Mouse (Mus musculus) midbrain, postnatal 0 days (tissue): Measurements from ENCODE around the gene Elobl. TPM values are rescaled to one million over a fixed set of nuclear protein-coding genes. Genes with fewer than 3 reads are reported as not detected.

Experiments
- ATAC-seq: fragments of 200-750 bp; cut with Nextera tagmentation; 2 replicates; pipeline ENCODE4 v1.8.0; 2017; ENCODE audit warnings: moderate number of reproducible peaks, mild to moderate bottlenecking, moderate TSS enrichment, moderate library complexity; ENCODE audit not compliant: low FRiP score
- DNase-seq: peaks from one replicate; pipeline ENCODE4 v3.0.0-alpha.2; 2015; ENCODE audit warnings: low spot score
- H3K27ac ChIP-seq: fragments of 300-500 bp; sonication (generic); 2 replicates; pipeline ENCODE4 v1.5.1; 2014; ENCODE audit warnings: low read depth, mild to moderate bottlenecking, low read length, mixed read lengths
- H3K27me3 ChIP-seq: fragments of 300-500 bp; sonication (generic); 2 replicates; pipeline ENCODE4 v1.6.1; 2014; ENCODE audit warnings: low read length, control low read depth, mixed read lengths; ENCODE audit not compliant: insufficient read depth
- H3K36me3 ChIP-seq: fragments of 300-500 bp; sonication (generic); 2 replicates; pipeline ENCODE4 v1.6.1; 2014; ENCODE audit warnings: low read length, control low read depth, mixed read lengths; ENCODE audit not compliant: insufficient read depth
- H3K4me1 ChIP-seq: fragments of 300-500 bp; sonication (generic); 2 replicates; pipeline ENCODE4 v1.6.1; 2014; ENCODE audit warnings: mild to moderate bottlenecking, control low read depth, antibody characterized with exemption, low read length, mixed read lengths; ENCODE audit not compliant: insufficient read depth
- H3K4me2 ChIP-seq: fragments of 300-500 bp; sonication (generic); 2 replicates; pipeline ENCODE4 v1.6.1; 2014; ENCODE audit warnings: low read depth, mild to moderate bottlenecking, low read length, mixed read lengths; ENCODE audit not compliant: poor library complexity, severe bottlenecking
- H3K4me3 ChIP-seq: fragments of 300-500 bp; sonication (generic); 2 replicates; pipeline ENCODE4 v1.5.1; 2014; ENCODE audit warnings: low read depth, mild to moderate bottlenecking, low read length, moderate library complexity
- H3K9ac ChIP-seq: fragments of 300-500 bp; sonication (generic); replicated peaks from 2 replicates; pipeline ENCODE4 v1.6.1; 2014; ENCODE audit warnings: mild to moderate bottlenecking, low read length, moderate library complexity, mixed read lengths; ENCODE audit not compliant: poor library complexity, severe bottlenecking
- H3K9me3 ChIP-seq: fragments of 300-500 bp; sonication (generic); 2 replicates; pipeline ENCODE4 v1.6.1; 2016; ENCODE audit warnings: low read length, control low read depth
- CTCF ChIP-seq: IDR thresholded peaks from 2 replicates; pipeline ENCODE4 v1.5.1; 2016; ENCODE audit warnings: antibody characterized with exemption, mild to moderate bottlenecking
- WGBS: fragments of 180-500 bp; shearing (Covaris S2); extraction: QIAGEN DNeasy Blood & Tissue Kit; methylation state at CpG from one replicate; pipeline ENCODE4 v1.1.7; 2014; 5-methylcytosine and 5-hydroxymethylcytosine counted together
- polyA plus RNA-seq: library from polyadenylated mRNA; unstranded; fragments of >200 nt; fragmentation: Nextera tagmentation; extraction: Ambion mirVana; gene quantifications from 2 replicates; pipeline ENCODE4 v1.2.1, GENCODE M21; 2015
- total RNA-seq: library from RNA; depleted of rRNA; stranded (reverse); fragments of >200 nt; gene quantifications from 2 replicates; pipeline ENCODE4 v1.2.3, GENCODE M21; 2014

Gene Elobl
- total and polyA plus RNA-seq, 2 experiments from 2014 or later, result 0.44 TPM; not detected in 1

DNA sequence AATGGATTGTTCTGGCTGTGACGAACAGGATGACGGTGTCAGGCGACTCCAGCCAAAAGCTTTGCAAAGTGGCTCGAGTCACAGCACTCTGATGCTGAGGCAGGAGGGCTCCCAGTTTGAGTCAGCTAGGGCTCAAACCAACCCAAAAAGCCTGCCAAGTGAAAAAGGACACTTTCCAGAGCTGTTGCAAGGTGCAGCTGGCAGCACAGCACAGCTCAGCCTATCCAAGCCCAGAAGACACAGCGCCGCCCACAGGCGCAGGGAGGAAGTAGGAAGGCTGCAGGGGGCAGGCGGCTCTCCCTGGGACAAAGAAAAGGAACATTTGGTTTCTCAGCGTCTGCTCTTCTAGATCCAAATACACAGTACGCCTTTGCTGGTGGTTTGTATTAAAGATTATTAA lies 19.9 kb upstream of the Elobl start:
- no peak for TF ChIP-seq CTCF
- WGBS, result 82% methylated on average over 10 of the region's 10 CpGs
- Histone ChIP-seq H3K4me3 (no peak overlapping the region), H3K27ac (no peak overlapping the region), H3K9ac (no peak overlapping the region), H3K36me3 (peaks cover 37% of the 10 kb centered on the region), H3K4me1 (no peaks in the 10 kb centered on the region), H3K9me3 (no peaks in the 10 kb centered on the region), H3K27me3 (no peaks in the 10 kb centered on the region), H3K4me2 (no peak overlapping the region)
- no peak for DNase-seq
- no peak for ATAC-seq

- H3K9ac ChIP-seq, result no peak overlapping the region
- no peaks in the 10 kb centered on the region for H3K27me3 ChIP-seq
- WGBS, result 88% methylated on average over 8 of the region's 8 CpGs
- no peak for DNase-seq
- H3K27ac ChIP-seq, result no peak overlapping the region
- H3K4me2 ChIP-seq, result no peak overlapping the region
- no peak for ATAC-seq
- no peak for TF ChIP-seq CTCF
- no peaks in the 10 kb centered on the region for H3K9me3 ChIP-seq
- no peaks in the 10 kb centered on the region for H3K4me1 ChIP-seq
- peaks cover 25% of the 10 kb centered on the region for H3K36me3 ChIP-seq
- H3K4me3 ChIP-seq, result no peak overlapping the region
Observed at GRCm38 (mm10) chr11:88981337-88981736, 14.6 kb upstream of the Elobl start.

DNA sequence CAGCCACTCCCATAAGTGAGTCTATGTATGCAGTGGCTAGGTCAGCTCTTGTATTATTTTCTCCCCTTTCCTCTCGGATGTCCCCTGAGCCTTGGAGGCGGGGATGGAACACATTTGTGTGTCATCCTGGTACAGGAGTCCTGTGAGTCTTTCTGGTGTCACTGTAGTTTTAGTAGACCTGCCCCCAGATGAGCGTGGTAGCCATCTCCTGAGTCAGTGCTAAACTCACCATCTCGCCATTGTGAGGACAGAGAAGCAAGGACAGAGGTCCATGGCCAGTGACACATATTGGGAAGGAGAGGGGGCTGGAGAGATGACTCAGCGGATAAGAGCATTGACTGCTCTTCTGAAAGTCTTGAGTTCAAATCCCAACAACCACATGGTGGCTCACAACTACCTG lies 10.5 kb upstream of the Elobl start:
- WGBS, result 95% methylated on average over 5 of the region's 5 CpGs
- no peak for ATAC-seq
- H3K9me3 ChIP-seq, result no peaks in the 10 kb centered on the region
- H3K27ac ChIP-seq, result no peak overlapping the region
- no peak overlapping the region for H3K9ac ChIP-seq
- TF ChIP-seq CTCF, result no peak
- no peak overlapping the region for H3K4me3 ChIP-seq
- H3K4me1 ChIP-seq, result peaks cover 2% of the 10 kb centered on the region; the same call in 1 of the 2 replicates
- no peak overlapping the region for H3K4me2 ChIP-seq
- DNase-seq, result no peak
- H3K36me3 ChIP-seq, result peaks cover 9% of the 10 kb centered on the region; the same call in 1 of the 2 replicates
- no peaks in the 10 kb centered on the region for H3K27me3 ChIP-seq

DNA sequence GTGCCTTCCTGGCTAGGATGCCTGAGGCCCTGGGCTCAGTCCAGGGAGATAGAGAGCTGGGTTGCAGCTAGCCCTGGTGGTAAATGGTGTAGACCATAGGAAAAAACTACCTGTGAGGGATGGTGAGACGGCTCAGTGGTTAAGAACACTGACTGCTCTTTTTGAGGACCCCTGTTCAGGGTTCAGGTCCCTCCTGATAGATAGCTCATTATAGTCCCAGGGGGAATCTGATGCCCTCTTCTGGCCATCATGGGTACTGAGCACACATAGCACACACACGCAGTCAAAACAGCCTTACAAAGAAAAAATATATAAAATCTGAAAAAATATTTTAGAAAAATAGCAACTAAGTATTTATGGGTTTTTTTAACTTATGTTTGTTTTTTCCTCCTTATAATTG lies 9.6 kb upstream of the Elobl start:
- ATAC-seq, result no peak

DNA sequence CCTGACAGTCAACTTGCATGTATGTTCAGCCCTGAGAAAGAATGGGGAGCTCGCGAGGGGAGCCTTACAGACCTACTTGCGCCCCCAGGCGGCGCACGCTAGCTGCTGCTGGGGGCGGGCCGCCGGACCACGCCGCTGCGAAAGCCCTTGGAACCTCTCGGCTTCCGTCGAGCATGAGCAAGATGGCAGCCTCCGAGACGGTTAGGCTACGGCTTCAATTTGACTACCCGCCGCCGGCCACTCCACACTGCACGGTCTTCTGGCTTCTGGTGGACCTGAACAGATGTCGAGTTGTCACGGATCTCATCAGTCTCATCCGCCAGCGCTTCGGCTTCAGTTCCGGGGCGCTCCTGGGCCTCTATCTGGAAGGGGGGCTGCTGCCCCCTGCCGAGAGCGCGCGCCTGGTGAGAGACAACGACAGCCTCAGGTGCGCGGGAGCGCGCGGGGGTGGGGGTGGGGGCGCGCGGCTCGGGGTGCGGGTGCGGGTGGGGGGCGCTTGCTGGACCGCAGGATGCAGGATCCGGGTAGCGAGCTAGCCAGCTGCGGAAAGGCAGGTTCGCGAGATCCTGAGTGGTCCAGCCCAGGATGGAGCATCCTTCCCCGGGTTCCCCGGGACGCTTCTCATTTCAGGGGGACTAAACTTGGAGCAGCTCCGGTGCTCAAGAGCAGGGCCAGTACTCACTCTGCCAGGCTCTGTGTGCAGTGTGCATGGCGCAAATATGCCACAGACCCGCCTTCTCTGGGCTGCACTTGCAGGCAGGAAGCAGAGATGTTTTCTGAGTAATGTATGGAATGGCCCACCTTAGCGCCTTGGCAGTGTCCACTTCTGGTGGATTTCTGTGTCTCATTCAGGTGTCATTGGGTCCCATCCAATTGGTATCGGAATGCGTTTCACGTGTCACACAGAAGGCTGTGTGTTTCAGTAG lies 7.3 kb upstream of the Elobl start:
- H3K27ac ChIP-seq, result peak overlapping the region; percentile 92
- H3K4me2 ChIP-seq, result peak overlapping the region; percentile 66
- WGBS, result under 1% methylated on average over 62 of the region's 62 CpGs
- H3K4me1 ChIP-seq, result peaks cover 2% of the 10 kb centered on the region; the same call in 1 of the 2 replicates
- H3K9ac ChIP-seq, result peak overlapping the region; percentile 81
- no peaks in the 10 kb centered on the region for H3K9me3 ChIP-seq
- no peaks in the 10 kb centered on the region for H3K36me3 ChIP-seq
- no peaks in the 10 kb centered on the region for H3K27me3 ChIP-seq
- peak overlapping the region; percentile 66 for H3K4me3 ChIP-seq
- ATAC-seq (peak; percentile 87), DNase-seq (peak; percentile 97)
- peak; percentile 90 for TF ChIP-seq CTCF

More for the DNA sequence above, 9.6 kb upstream of the Elobl start:
- no peaks in the 10 kb centered on the region for H3K27me3 ChIP-seq
- no peak overlapping the region for H3K4me3 ChIP-seq
- H3K27ac ChIP-seq, result no peak overlapping the region
- H3K4me2 ChIP-seq, result no peak overlapping the region
- peak; percentile 60 for TF ChIP-seq CTCF
- no peak for DNase-seq
- H3K4me1 ChIP-seq, result peaks cover 2% of the 10 kb centered on the region; the same call in 1 of the 2 replicates
- H3K9me3 ChIP-seq, result no peaks in the 10 kb centered on the region
- H3K36me3 ChIP-seq, result peaks cover under 1% of the 10 kb centered on the region; the same call in 1 of the 2 replicates
- no peak overlapping the region for H3K9ac ChIP-seq
- WGBS, result 94% methylated on average over 2 of the region's 2 CpGs

GRCm38 (mm10) chr11:88970202-88970732 lies 3.5 kb upstream of the Elobl start, which contains the start of gene Coil:
Gene Coil (plus strand): TSS chr11:88970252.
- Histone ChIP-seq H3K4me3 (no peak within 1 kb of the TSS), H3K36me3 (no peaks in the 10 kb centered on the region), H3K27me3 (no peaks in the 10 kb centered on the region), H3K4me1 (peaks cover 2% of the 10 kb centered on the region; the same call in 1 of the 2 replicates), H3K27ac (no peak within 1 kb of the TSS), H3K9me3 (no peaks in the 10 kb centered on the region), H3K4me2 (no peak within 1 kb of the TSS), H3K9ac (no peak within 1 kb of the TSS)
- no peak for ATAC-seq
- TF ChIP-seq CTCF, result no peak
- no peak for DNase-seq
- 40% methylated on average over 2 of the region's 2 CpGs for WGBS
